Mouse (Mus musculus) neural tube, postnatal 0 days (tissue): ENCODE measurements around the gene Rdh5. TPM values are rescaled to one million over a fixed set of nuclear protein-coding genes. Genes with fewer than 3 reads are reported as not detected.

Experiments
- polyA plus RNA-seq: library from polyadenylated mRNA; unstranded; fragments of >200 nt; fragmentation: Nextera tagmentation; extraction: Ambion mirVana; gene quantifications from 2 replicates; pipeline ENCODE4 v1.2.1, GENCODE M21; 2015

Rdh5 gene
- 26.8 and 27.5 TPM in 2 replicates for polyA plus RNA-seq

DNA sequence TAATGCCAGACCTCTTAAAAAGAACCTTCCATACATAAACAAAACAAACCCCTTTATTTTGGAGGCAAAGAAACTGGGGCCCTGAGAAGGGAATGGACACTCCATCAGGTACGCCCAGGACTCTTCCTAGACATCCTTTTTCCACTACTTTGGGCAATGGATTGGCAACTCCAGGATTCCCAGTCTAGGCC, at the start of gene Rdh5:
Gene Rdh5, minus strand, starts transcription at position 67 of the 191 bp plus-strand sequence.

DNA sequence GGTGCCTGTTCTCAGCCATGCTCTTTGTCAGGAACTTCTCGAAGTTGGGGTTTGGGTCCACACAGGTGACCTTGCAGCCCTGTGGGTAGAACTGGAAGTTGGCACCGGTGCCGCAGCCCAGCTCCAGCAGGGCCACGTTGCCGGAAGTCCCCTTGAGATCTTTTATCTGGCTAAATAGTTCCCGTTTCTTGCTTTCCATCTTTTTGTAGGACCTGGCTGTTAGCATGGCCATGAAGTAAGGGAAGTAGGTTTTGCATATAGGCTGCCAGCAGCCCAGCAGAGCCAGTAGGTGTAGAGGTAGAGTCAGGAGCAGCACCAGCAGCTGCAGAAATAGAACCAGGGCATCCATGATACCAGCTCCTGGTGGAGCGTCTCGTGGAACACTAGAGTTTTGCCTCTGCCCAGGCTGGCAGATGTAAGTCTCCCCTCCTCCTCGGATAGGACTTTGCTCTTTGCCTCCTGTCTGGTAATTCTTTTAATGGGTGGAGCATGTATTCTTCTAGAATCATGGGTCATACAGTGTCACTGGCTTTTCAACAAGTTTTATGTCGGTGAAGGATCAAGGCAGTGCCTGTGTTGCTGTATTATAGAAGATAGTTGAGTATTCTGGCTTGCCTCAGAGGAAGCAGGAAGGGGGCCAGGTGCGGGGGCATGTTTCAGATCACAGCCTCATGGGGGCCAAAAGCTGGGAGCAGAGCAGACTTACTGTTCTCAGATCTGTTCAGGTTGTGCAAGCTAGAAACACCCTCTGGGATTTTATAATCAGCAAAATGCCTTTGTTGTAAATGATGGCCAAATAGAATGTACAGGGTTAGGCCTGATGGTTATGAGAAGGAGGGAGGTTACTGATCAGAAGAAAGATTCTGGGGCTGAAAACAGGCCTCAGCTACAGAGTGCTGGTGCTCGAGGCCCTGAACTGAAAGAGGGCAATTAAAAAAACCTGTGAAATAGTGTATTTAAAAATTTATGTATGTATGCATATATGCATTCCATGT, 38.2 kb upstream of the Rdh5 start, which contains the start of gene Mettl7b:
Gene Mettl7b, minus strand, starts transcription at position 399 of the 995 bp plus-strand sequence.

DNA sequence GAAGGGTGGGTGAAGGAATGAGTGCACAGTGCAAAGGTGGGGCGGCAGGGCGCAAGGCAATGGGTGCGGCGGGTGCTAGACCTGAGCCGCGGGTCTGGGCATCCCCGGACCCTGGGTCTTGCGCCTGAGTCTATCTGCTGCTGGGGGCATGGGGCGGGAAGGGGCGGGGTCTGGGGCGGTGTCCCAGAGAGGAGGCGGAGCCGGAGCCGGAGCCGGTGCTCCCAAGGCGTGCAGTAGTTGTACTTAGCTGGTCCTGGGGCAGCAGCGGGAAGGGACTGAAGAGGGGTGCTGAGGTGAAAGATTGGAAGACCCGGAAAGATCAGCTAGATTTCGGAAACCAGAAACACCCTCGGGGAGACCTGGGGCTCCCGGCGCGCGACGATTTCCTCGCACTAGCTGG, 10.9 kb upstream of the Rdh5 start, which contains the start of gene Itga7:
Gene Itga7, plus strand, starts transcription at position 245 of the 400 bp plus-strand sequence.

DNA sequence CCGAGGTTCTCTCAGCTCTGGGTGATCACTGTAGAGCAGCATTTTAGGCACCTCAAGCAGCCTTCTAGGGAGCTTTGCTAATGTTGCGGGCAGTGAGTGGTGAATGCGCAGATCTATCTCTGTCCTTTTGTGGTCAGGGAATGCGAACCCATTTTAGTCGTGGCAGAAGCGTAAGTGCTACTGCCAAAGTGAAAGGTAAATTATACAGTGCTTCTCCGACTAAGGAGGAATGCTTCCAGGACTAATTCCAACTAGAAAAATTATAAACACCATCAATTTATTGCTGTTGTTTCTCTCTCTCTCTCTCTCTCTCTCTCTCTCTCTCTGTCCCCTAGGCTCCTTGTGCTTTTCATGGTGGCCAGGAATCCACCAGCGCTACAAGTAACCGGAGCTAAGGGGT, 1.2 kb upstream of the Rdh5 start, which contains the start of gene Bloc1s1:
Gene Bloc1s1, minus strand, starts transcription at position 101 of the 400 bp plus-strand sequence.

DNA sequence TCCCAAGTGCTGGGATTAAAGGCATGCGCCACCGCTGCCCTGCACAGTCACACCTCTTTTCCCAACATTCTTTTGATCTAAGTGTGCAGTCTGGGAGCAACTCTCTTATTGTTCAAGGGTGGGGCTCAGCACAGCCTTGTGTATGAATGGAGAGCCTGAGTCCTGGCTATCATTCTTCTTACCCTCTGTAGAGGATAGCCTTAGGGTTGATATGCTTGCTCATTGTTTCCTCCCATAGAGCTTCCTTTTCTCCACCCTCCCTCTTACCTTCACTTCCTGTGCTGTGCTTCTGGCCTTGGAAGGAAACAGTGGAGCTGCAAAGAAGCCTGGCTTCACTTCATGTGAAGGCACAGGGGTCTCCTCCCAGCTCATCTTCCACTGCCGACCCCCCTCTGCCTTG, 22.0 kb downstream of the Rdh5 start, which contains the start of gene Cd63:
Gene Cd63, plus strand, starts transcription at position 292 of the 400 bp plus-strand sequence.

DNA sequence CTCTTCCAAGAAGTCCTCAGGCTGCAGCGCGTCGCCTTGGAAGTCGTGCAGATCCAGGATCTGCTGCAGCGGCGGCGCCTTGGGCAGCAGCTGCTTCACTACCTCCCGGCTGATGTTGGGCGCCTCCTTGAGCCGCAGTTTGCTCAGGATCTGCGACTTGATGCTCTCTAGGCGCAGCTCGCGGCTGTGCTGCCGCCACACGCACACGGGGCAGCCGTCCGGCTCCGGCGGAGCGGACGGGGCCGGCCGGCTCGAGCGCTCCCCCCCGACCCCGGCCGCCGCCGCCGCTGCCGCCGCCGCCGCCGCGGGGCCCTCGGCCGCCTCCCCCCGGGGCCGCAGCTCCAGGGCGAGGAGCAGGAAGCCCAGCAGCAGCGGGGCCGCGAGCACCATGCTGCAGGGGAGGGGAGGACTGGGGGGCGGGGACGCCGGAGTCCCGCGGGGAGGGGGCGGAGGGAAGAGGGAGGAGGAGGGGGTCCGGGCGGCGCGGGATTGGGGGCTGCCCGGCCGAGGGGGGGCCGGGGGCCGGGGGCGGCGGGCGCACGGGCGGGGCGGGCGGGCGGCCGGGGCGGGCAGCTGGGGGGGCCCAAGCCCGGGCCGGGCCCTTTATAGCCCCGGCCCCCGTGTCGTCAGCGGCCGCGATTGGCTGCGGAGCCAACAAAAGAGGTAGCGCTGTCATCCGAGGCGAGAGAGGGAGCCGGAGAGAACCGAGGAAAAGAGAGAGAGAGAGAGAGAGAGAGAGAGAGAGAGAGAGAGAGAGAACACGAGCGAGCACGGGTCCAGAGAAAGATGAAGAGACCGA, 31.2 kb downstream of the Rdh5 start, which contains the start of gene Gdf11:
Gene Gdf11, minus strand, starts transcription at position 423 of the 799 bp plus-strand sequence.

Other genes starting within 250 kb of the Rdh5 start
- gene Suox, start 248.8 kb downstream of the Rdh5 start, polyA plus RNA-seq: 14.1 and 17.0 TPM in 2 replicates
- 92.5 and 96.1 TPM in 2 replicates for gene Rab5b, start 226.6 kb downstream of the Rdh5 start, polyA plus RNA-seq
- 1.3 and 1.7 TPM in 2 replicates for gene Pmel, start 218.7 kb downstream of the Rdh5 start, polyA plus RNA-seq
- 11.6 and 12.0 TPM in 2 replicates for gene Cdk2, start 217.9 kb downstream of the Rdh5 start, polyA plus RNA-seq
- 5.9 and 6.3 TPM in 2 replicates for gene Dgka, start 178.0 kb downstream of the Rdh5 start, polyA plus RNA-seq
- gene Pym1, start 175.0 kb downstream of the Rdh5 start, polyA plus RNA-seq: 42.0 and 51.6 TPM in 2 replicates
- 0.54 and 0.62 TPM in 2 replicates for gene Mmp19, start 132.0 kb downstream of the Rdh5 start, polyA plus RNA-seq
- gene Dnajc14, start 118.8 kb downstream of the Rdh5 start, polyA plus RNA-seq: 36.2 and 37.3 TPM in 2 replicates
- gene Tmem198b, start 118.5 kb downstream of the Rdh5 start, polyA plus RNA-seq: 17.7 TPM in 2 replicates
- 109 and 119 TPM in 2 replicates for gene Sarnp, start 105.6 kb downstream of the Rdh5 start, polyA plus RNA-seq
- 21.4 and 21.5 TPM in 2 replicates for gene Ormdl2, start 101.2 kb downstream of the Rdh5 start, polyA plus RNA-seq
- 8.7 and 9.4 TPM in 2 replicates for gene Gdf11, start 31.2 kb downstream of the Rdh5 start, polyA plus RNA-seq
- 386 and 425 TPM in 2 replicates for gene Cd63, start 21.9 kb downstream of the Rdh5 start, polyA plus RNA-seq
- gene Bloc1s1, start 1.1 kb upstream of the Rdh5 start, polyA plus RNA-seq: 278 and 288 TPM in 2 replicates
- gene Itga7, start 10.9 kb upstream of the Rdh5 start, polyA plus RNA-seq: 13.5 and 15.0 TPM in 2 replicates
- gene Mettl7b, start 38.1 kb upstream of the Rdh5 start, polyA plus RNA-seq: not detected in 2 replicates
- not detected in 2 replicates for gene Olfr9, start 66.5 kb upstream of the Rdh5 start, polyA plus RNA-seq
- not detected in 2 replicates for gene Olfr763, start 87.9 kb upstream of the Rdh5 start, polyA plus RNA-seq
- not detected in 2 replicates for gene Olfr764-ps1, start 117.0 kb upstream of the Rdh5 start, polyA plus RNA-seq
- gene Olfr765, start 127.1 kb upstream of the Rdh5 start, polyA plus RNA-seq: not detected in 2 replicates
- gene Olfr766-ps1, start 146.1 kb upstream of the Rdh5 start, polyA plus RNA-seq: not detected in 2 replicates
- not detected in 2 replicates for gene Olfr767, start 160.0 kb upstream of the Rdh5 start, polyA plus RNA-seq
- not detected in 2 replicates for gene Olfr768, start 176.5 kb upstream of the Rdh5 start, polyA plus RNA-seq
- gene Olfr769, start 195.0 kb upstream of the Rdh5 start, polyA plus RNA-seq: not detected in 2 replicates
- not detected in 2 replicates for gene Olfr770, start 216.1 kb upstream of the Rdh5 start, polyA plus RNA-seq
- not detected in 2 replicates for gene Olfr771, start 241.9 kb upstream of the Rdh5 start, polyA plus RNA-seq